Comparison of ENCODE assay signal across 28 mouse cellular contexts in the genomic region with DNA sequence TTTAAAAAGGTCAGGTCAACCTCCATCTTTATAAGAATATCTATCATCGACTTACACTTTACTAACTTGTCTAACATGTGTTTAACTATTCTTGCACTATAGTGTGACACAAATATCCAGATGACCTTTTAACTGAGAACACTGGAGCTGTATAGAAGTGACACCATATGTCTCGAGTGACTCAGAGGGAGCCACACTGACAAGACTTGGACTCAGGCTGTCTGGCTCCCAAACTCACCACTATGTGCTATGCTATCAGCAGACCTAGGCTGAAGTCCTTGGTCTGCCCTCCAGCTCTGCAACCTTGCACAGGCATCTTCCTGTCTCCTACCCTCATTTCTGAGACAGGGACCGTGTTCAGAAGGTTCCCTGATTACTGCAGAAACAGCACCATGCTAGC. TPM values are rescaled to one million over a fixed set of nuclear protein-coding genes. Genes with fewer than 3 reads are reported as not detected.
"Had no signal": no experiment of that assay in that cellular context is flagged by ENCODE, and none has a peak within 500 bp of the region (broad histone marks: within the 10 kb centered on the region; RNA-seq: fewer than 3 reads in every experiment).

No protein-coding gene starts in this region.

- ATAC-seq: hindbrain, postnatal 0 days; intestine, embryonic 16.5 days had no signal

- H3K4me2 ChIP-seq: heart, embryonic 11.5 days; heart, embryonic 13.5 days; heart, embryonic 15.5 days; hindbrain, embryonic 13.5 days; hindbrain, embryonic 15.5 days; kidney, embryonic 15.5 days; limb, embryonic 12.5 days; liver, embryonic 11.5 days; liver, embryonic 13.5 days had no signal

- H3K27me3 ChIP-seq: heart, embryonic 13.5 days; heart, embryonic 15.5 days; hindbrain, embryonic 13.5 days; hindbrain, embryonic 15.5 days; kidney, embryonic 15.5 days; limb, embryonic 12.5 days; liver, embryonic 13.5 days had no signal

- H3K36me3 ChIP-seq: heart, embryonic 13.5 days; heart, embryonic 15.5 days; hindbrain, embryonic 13.5 days; hindbrain, embryonic 15.5 days; kidney, embryonic 15.5 days; limb, embryonic 10.5 days; limb, embryonic 12.5 days; liver, embryonic 13.5 days had no signal

- H3K4me1 ChIP-seq: heart, embryonic 15.5 days; hindbrain, embryonic 13.5 days; hindbrain, embryonic 15.5 days; kidney, embryonic 15.5 days; limb, embryonic 12.5 days; liver, embryonic 13.5 days had no signal

- H3K27ac ChIP-seq: heart, adult 2 months; heart, embryonic 13.5 days; heart, embryonic 15.5 days; hindbrain, embryonic 13.5 days; hindbrain, embryonic 15.5 days; hindbrain, postnatal 0 days; kidney, embryonic 15.5 days; kidney, postnatal 0 days; layer of hippocampus, adult 2 months; left cerebral cortex, adult 2 months; limb, embryonic 10.5 days; limb, embryonic 12.5 days; liver, embryonic 13.5 days had no signal

- DNase-seq: gastrocnemius, postnatal 14 days; gastrocnemius, postnatal 36 days; heart, adult 11 months; heart, postnatal 14 days; heart, postnatal 36 days; kidney, adult 11 months; kidney, adult 2 months; kidney, adult 9 months; kidney, postnatal 14 days; kidney, postnatal 36 days; liver; liver, embryonic 13.5 days had no signal

- H3K9ac ChIP-seq: heart, embryonic 13.5 days; heart, embryonic 15.5 days; hindbrain, embryonic 13.5 days; hindbrain, embryonic 15.5 days; kidney, embryonic 15.5 days; limb, embryonic 12.5 days; liver, embryonic 13.5 days had no signal

- H3K4me3 ChIP-seq: heart, adult 2 months; heart, embryonic 13.5 days; heart, embryonic 15.5 days; hindbrain, embryonic 13.5 days; hindbrain, embryonic 15.5 days; kidney, embryonic 15.5 days; layer of hippocampus, adult 2 months; left cerebral cortex, adult 2 months; limb, embryonic 10.5 days; limb, embryonic 12.5 days; liver, embryonic 13.5 days had no signal

- H3K9me3 ChIP-seq: heart, embryonic 13.5 days; heart, embryonic 15.5 days; hindbrain, embryonic 13.5 days; hindbrain, embryonic 15.5 days; kidney, embryonic 15.5 days; limb, embryonic 10.5 days; limb, embryonic 12.5 days; liver, embryonic 13.5 days had no signal

RNA-seq across cellular contexts. Expression of gene Lamc2, which starts 22.4 kb away (rescaled TPM):
- total RNA-seq: hematopoietic stem cell, adult 5-6 weeks had no signal
